Mouse (Mus musculus): ENCODE data around the gene Pcsk5. TPM values are rescaled to one million over a fixed set of nuclear protein-coding genes. Genes with fewer than 3 reads are reported as not detected.
A peak's percentile ranks its signal among the peaks of the same experiment; 100 is the strongest.

The Pcsk5 gene
- polyA plus RNA-seq, 1 experiment from 2014 or later = 21.1 TPM

- H3K4me3 ChIP-seq (ENCODE audit: low read depth, low read length) = peak overlapping the region; percentile 77
- peak overlapping the region; percentile 87 for H3K4me2 ChIP-seq (replicated peaks; ENCODE audit: low read depth)
- peak; percentile 12 for ATAC-seq
- H3K36me3 ChIP-seq (ENCODE audit: control insufficient read depth, insufficient read depth) = no peaks in the 10 kb centered on the region
- peak; percentile 64 for TF ChIP-seq CTCF (IDR thresholded peaks at IDR 0.05; ENCODE audit: low read depth)
- whole genome bisulfite sequencing = under 1% methylated on average over 27 of the region's 28 CpGs
- 0 out of 2 replicates have a peak, but pooled peaks cover 5% of the 10 kb centered on the region for H3K4me1 ChIP-seq (replicated peaks; ENCODE audit: control insufficient read depth, insufficient read depth, low read length)
- no peaks in the 10 kb centered on the region for H3K27me3 ChIP-seq (replicated peaks; ENCODE audit: control insufficient read depth, insufficient read depth, low read length)
- H3K27ac ChIP-seq (ENCODE audit: low read depth, low read length) = peak overlapping the region; percentile 80
- no peaks in the 10 kb centered on the region for H3K9me3 ChIP-seq (ENCODE audit: control insufficient read depth)
- H3K9ac ChIP-seq (ENCODE audit: low read depth, low read length) = peak overlapping the region; percentile 79
Observed at GRCm38 (mm10) chr19:17835681-17836565, 1.5 kb downstream of the Pcsk5 start.

- Histone ChIP-seq H3K27me3 (replicated peaks; ENCODE audit: control insufficient read depth, insufficient read depth, low read length) (no peaks in the 10 kb centered on the region), H3K9me3 (ENCODE audit: control insufficient read depth) (no peaks in the 10 kb centered on the region), H3K4me1 (replicated peaks; ENCODE audit: control insufficient read depth, insufficient read depth, low read length) (0 out of 2 replicates have a peak, but pooled peaks cover 5% of the 10 kb centered on the region), H3K9ac (ENCODE audit: low read depth, low read length) (no peak overlapping the region), H3K36me3 (ENCODE audit: control insufficient read depth, insufficient read depth) (no peaks in the 10 kb centered on the region), H3K4me3 (ENCODE audit: low read depth, low read length) (peak overlapping the region; percentile 77; the same call in 1 of the 2 replicates), H3K27ac (ENCODE audit: low read depth, low read length) (no peak overlapping the region), H3K4me2 (replicated peaks; ENCODE audit: low read depth) (peak overlapping the region; percentile 87)
- no peak for TF ChIP-seq CTCF (IDR thresholded peaks at IDR 0.05; ENCODE audit: low read depth)
- no peak for ATAC-seq
Observed at GRCm38 (mm10) chr19:17834894-17835293, 2.5 kb downstream of the Pcsk5 start.

DNA sequence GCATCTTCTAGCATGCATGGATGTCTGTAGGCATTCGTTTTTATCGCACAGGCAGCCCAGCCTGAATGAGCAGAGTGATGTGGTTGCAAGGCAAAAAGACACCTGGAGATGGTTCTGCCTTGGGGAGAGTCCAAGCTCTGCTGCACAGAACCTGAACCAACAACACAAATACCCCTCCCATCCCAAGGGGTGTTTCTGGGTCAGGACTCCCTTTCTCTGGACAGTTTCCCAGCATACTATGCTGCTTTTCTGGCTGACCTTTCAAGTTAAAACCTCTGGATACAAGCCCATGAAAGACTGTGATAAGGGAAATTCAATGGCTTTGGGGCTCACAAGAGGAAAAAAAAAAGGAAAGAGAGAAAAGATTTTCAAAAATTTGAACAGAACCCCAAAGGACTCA lies 6.1 kb downstream of the Pcsk5 start:
- Histone ChIP-seq H3K9ac (ENCODE audit: low read depth, low read length) (no peak overlapping the region), H3K4me1 (replicated peaks; ENCODE audit: control insufficient read depth, insufficient read depth, low read length) (peaks cover 4% of the 10 kb centered on the region; the same call in 1 of the 2 replicates), H3K4me2 (replicated peaks; ENCODE audit: low read depth) (no peak overlapping the region), H3K4me3 (ENCODE audit: low read depth, low read length) (no peak overlapping the region), H3K27ac (ENCODE audit: low read depth, low read length) (no peak overlapping the region), H3K36me3 (ENCODE audit: control insufficient read depth, insufficient read depth) (no peaks in the 10 kb centered on the region), H3K9me3 (ENCODE audit: control insufficient read depth) (no peaks in the 10 kb centered on the region), H3K27me3 (replicated peaks; ENCODE audit: control insufficient read depth, insufficient read depth, low read length) (no peaks in the 10 kb centered on the region)
- no peak for ATAC-seq
- WGBS = 84% methylated on average over 2 of the region's 2 CpGs
- no peak for TF ChIP-seq CTCF (IDR thresholded peaks at IDR 0.05; ENCODE audit: low read depth)

GRCm38 (mm10) chr19:17828414-17828813 lies 9.0 kb downstream of the Pcsk5 start:
- Histone ChIP-seq H3K4me3 (ENCODE audit: low read depth, low read length) (no peak overlapping the region), H3K27me3 (replicated peaks; ENCODE audit: control insufficient read depth, insufficient read depth, low read length) (no peaks in the 10 kb centered on the region), H3K27ac (ENCODE audit: low read depth, low read length) (peak overlapping the region; percentile 28; the same call in 1 of the 2 replicates), H3K4me1 (replicated peaks; ENCODE audit: control insufficient read depth, insufficient read depth, low read length) (peaks cover 4% of the 10 kb centered on the region; the same call in 1 of the 2 replicates), H3K36me3 (ENCODE audit: control insufficient read depth, insufficient read depth) (no peaks in the 10 kb centered on the region), H3K9ac (ENCODE audit: low read depth, low read length) (no peak overlapping the region), H3K4me2 (replicated peaks; ENCODE audit: low read depth) (0 out of 2 replicates have a peak overlapping the region, but pooled peaks have one; percentile 27), H3K9me3 (ENCODE audit: control insufficient read depth) (no peaks in the 10 kb centered on the region)
- TF ChIP-seq CTCF (IDR thresholded peaks at IDR 0.05; ENCODE audit: low read depth) = no peak
- WGBS = 46% methylated on average over 8 of the region's 8 CpGs
- peak; percentile 57; the same call in 1 of the 2 replicates for ATAC-seq

GRCm38 (mm10) chr19:17826694-17827093 lies 10.7 kb downstream of the Pcsk5 start:
- no peak overlapping the region for H3K4me2 ChIP-seq (replicated peaks; ENCODE audit: low read depth)
- H3K36me3 ChIP-seq (ENCODE audit: control insufficient read depth, insufficient read depth) = no peaks in the 10 kb centered on the region
- no peak overlapping the region for H3K27ac ChIP-seq (ENCODE audit: low read depth, low read length)
- no peaks in the 10 kb centered on the region for H3K9me3 ChIP-seq (ENCODE audit: control insufficient read depth)
- H3K4me3 ChIP-seq (ENCODE audit: low read depth, low read length) = no peak overlapping the region
- no peak for TF ChIP-seq CTCF (IDR thresholded peaks at IDR 0.05; ENCODE audit: low read depth)
- no peaks in the 10 kb centered on the region for H3K27me3 ChIP-seq (replicated peaks; ENCODE audit: control insufficient read depth, insufficient read depth, low read length)
- ATAC-seq = no peak
- peaks cover 7% of the 10 kb centered on the region; the same call in 1 of the 2 replicates for H3K4me1 ChIP-seq (replicated peaks; ENCODE audit: control insufficient read depth, insufficient read depth, low read length)
- H3K9ac ChIP-seq (ENCODE audit: low read depth, low read length) = no peak overlapping the region
- 32% methylated on average over 3 of the region's 3 CpGs for whole genome bisulfite sequencing

DNA sequence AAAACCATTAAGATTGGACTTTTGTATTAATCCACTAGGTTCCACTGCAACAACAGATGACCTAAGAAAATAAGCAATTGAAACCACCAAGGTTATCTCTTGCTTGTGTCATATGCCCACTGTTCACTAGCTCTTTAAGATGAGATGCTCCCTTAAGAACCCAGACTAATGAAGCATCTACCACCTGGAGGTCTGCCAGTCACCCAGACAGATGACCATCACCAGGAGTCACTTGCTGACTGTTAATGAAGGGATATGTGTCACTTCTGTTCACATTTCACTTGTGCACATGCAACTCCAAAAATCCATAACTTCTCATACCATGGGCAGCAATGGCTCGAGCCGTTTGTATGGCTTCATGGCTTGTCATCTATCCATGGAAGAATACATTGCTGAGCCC lies 17.4 kb downstream of the Pcsk5 start:
- TF ChIP-seq CTCF (IDR thresholded peaks at IDR 0.05; ENCODE audit: low read depth) = no peak
- Histone ChIP-seq H3K27ac (ENCODE audit: low read depth, low read length) (no peak overlapping the region), H3K27me3 (replicated peaks; ENCODE audit: control insufficient read depth, insufficient read depth, low read length) (no peaks in the 10 kb centered on the region), H3K4me2 (replicated peaks; ENCODE audit: low read depth) (no peak overlapping the region), H3K4me1 (replicated peaks; ENCODE audit: control insufficient read depth, insufficient read depth, low read length) (0 out of 2 replicates have a peak, but pooled peaks cover 9% of the 10 kb centered on the region), H3K9me3 (ENCODE audit: control insufficient read depth) (no peaks in the 10 kb centered on the region), H3K9ac (ENCODE audit: low read depth, low read length) (no peak overlapping the region), H3K36me3 (ENCODE audit: control insufficient read depth, insufficient read depth) (no peaks in the 10 kb centered on the region), H3K4me3 (ENCODE audit: low read depth, low read length) (no peak overlapping the region)
- 91% methylated on average over 2 of the region's 2 CpGs for WGBS
- ATAC-seq = no peak

Measured in intestine, postnatal 0 days (tissue).